10 mouse cellular contexts compared by ENCODE assay signal in the genomic region with DNA sequence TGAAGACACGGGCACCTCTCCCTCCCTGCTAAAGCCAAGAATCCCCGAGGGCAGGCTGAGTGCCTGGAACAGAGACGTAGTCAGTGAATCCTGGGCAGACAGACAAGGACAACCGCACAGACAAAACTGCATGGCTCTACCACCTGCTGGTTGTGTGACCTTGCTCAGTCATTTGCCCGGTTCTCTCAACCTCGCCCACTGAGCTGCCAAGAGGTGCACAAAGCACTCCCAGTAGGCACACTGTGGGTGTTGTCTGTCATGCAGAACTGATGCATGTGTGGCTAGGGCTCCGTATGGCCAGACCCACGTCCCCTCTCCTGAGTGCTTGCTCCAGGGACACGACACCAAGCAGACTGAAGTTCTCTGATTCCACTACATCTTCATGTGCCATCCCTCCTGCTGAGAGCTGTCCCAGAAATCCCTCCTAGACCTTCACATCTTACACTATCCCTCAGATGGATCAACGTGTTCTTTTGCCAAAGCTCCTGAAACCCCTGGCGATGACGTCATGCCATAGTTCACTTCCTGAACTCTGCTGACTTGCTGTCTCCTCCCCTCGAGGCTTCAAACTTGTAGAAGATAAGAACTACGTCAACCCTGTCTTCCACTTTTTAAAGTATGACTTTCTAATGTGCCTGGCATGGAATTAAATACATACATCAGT. TPM values are rescaled to one million over a fixed set of nuclear protein-coding genes. Genes with fewer than 3 reads are reported as not detected.
DNase-seq lines count a peak whose midpoint lies in the region; ATAC-seq and TF ChIP-seq lines count a peak whose summit lies in the region.
"Had no signal": no experiment of that assay in that cellular context is flagged by ENCODE, and none has a peak within 500 bp of the region (broad histone marks: within the 10 kb centered on the region; RNA-seq: fewer than 3 reads in every experiment).

No protein-coding gene starts in this region.

- no peak overlapping the region for H3K27ac ChIP-seq in heart, embryonic 12.5 days (ENCODE audit: poor library complexity, severe bottlenecking)
- H3K27ac ChIP-seq in heart, adult 2 months = no peak overlapping the region
- H3K27ac ChIP-seq in lung, embryonic 14.5 days (ENCODE audit: low read depth) = peak overlapping the region; percentile 65; the same call in 1 of the 2 replicates

- intact Hi-C loops in heart, adult 2 months (cut with DNase I) = no loop called here

- TF ChIP-seq CTCF in heart, adult 2 months (IDR thresholded peaks at IDR 0.05) = no peak
- TF ChIP-seq CTCF in lung, embryonic 14.5 days (IDR thresholded peaks at IDR 0.05; ENCODE audit: low read depth) = no peak

- DNase-seq in heart, adult 2 months = no peak
- DNase-seq in lung, embryonic 14.5 days = no peak
- no peak for DNase-seq in lung, postnatal 14 days
- DNase-seq in ZHBTc4 (ENCODE audit: low read depth, low spot score) = peak; percentile 80
- no peak for DNase-seq in thymus, postnatal 0 days (ENCODE audit: low spot score)
- DNase-seq: cerebellum, adult 9-11 months had no signal

- H3K36me3 ChIP-seq in heart, embryonic 12.5 days = peaks cover 82% of the 10 kb centered on the region
- H3K36me3 ChIP-seq in heart, adult 2 months (ENCODE audit: control insufficient read depth, insufficient read depth, low read length) = no peaks in the 10 kb centered on the region
- H3K36me3 ChIP-seq in lung, embryonic 14.5 days (ENCODE audit: insufficient read depth) = peaks cover 40% of the 10 kb centered on the region

- H3K4me2 ChIP-seq in heart, embryonic 12.5 days = no peak overlapping the region
- 0 out of 2 replicates have a peak overlapping the region, but pooled peaks have one; percentile 12 for H3K4me2 ChIP-seq in lung, embryonic 14.5 days

- 0 out of 2 replicates have a peak, but pooled peaks have one; percentile 2 for ATAC-seq in heart, embryonic 12.5 days (ENCODE audit: insufficient number of reproducible peaks, low FRiP score)
- peak; percentile 66 for ATAC-seq in lung, embryonic 14.5 days (ENCODE audit: insufficient read depth)
- peak; percentile 57 for ATAC-seq in megakaryocyte-erythroid progenitor cell, adult 5-6 weeks (replicated peaks; ENCODE audit: low FRiP score, low TSS enrichment, poor library complexity, severe bottlenecking)
- no peak for ATAC-seq in granulocyte monocyte progenitor cell, adult 5-6 weeks (replicated peaks; ENCODE audit: poor library complexity, severe bottlenecking)

- no peak for TF ChIP-seq EP300 in heart, adult 2 months (IDR thresholded peaks at IDR 0.05; ENCODE audit: insufficient read depth, low read depth, low read length)

- H3K4me3 ChIP-seq in heart, embryonic 12.5 days = no peak overlapping the region
- no peak overlapping the region for H3K4me3 ChIP-seq in heart, adult 2 months
- no peak overlapping the region for H3K4me3 ChIP-seq in lung, embryonic 14.5 days (ENCODE audit: low read depth, low read length)

- no peak overlapping the region for H3K9ac ChIP-seq in heart, embryonic 12.5 days
- no peak overlapping the region for H3K9ac ChIP-seq in heart, adult 2 months (ENCODE audit: low read depth, low read length)
- H3K9ac ChIP-seq in lung, embryonic 14.5 days = no peak overlapping the region
- H3K9ac ChIP-seq: liver, embryonic 14.5 days had no signal

- WGBS in heart, embryonic 12.5 days = 71% methylated on average over 14 of the region's 14 CpGs
- WGBS in heart, adult 2 months = 71% methylated on average over 14 of the region's 14 CpGs
- 60% methylated on average over 14 of the region's 14 CpGs for WGBS in lung, embryonic 14.5 days

- no peaks in the 10 kb centered on the region for H3K79me2 ChIP-seq in heart, adult 2 months (replicated peaks; ENCODE audit: control insufficient read depth, insufficient read depth, low read length)

- no peaks in the 10 kb centered on the region for H3K27me3 ChIP-seq in heart, embryonic 12.5 days (replicated peaks)
- no peaks in the 10 kb centered on the region for H3K27me3 ChIP-seq in heart, adult 2 months (ENCODE audit: control insufficient read depth, insufficient read depth, low read length)
- H3K27me3 ChIP-seq in lung, embryonic 14.5 days (ENCODE audit: insufficient read depth, low read length) = no peaks in the 10 kb centered on the region

- no peaks in the 10 kb centered on the region for H3K9me3 ChIP-seq in heart, embryonic 12.5 days (replicated peaks)
- no peaks in the 10 kb centered on the region for H3K9me3 ChIP-seq in lung, embryonic 14.5 days (ENCODE audit: low read depth, low read length)

- no peak for TF ChIP-seq POLR2A in heart, adult 2 months (IDR thresholded peaks at IDR 0.05; ENCODE audit: insufficient read depth, low read depth, low read length)

- peaks cover 21% of the 10 kb centered on the region for H3K4me1 ChIP-seq in heart, embryonic 12.5 days (replicated peaks)
- H3K4me1 ChIP-seq in heart, adult 2 months (ENCODE audit: control insufficient read depth, insufficient read depth, low read length) = peaks cover 1% of the 10 kb centered on the region; the same call in 1 of the 2 replicates
- H3K4me1 ChIP-seq in lung, embryonic 14.5 days (ENCODE audit: insufficient read depth) = peaks cover 8% of the 10 kb centered on the region

RNA-seq across cellular contexts. Expression of gene Vangl1, which starts 45.6 kb away (rescaled TPM):
- polyA plus RNA-seq in heart, embryonic 12.5 days (2016; fragmentation: Nextera tagmentation; extraction: Ambion mirVana) = 31.0 and 31.8 TPM in 2 replicates
- 10 to 100 TPM in 1 of 2 experiments, 1 to 10 TPM in 1; 9.7 to 15.9 TPM for total RNA-seq in heart, adult 2 months (2021)
- 10.6 and 16.8 TPM in 2 replicates for polyA plus RNA-seq in heart, adult 2 months (2012; rRNA removed)
- 22.9 and 28.4 TPM in 2 replicates for polyA plus RNA-seq in lung, embryonic 14.5 days (2014; fragmentation: Nextera tagmentation; extraction: Ambion mirVana)
- 3.3 and 3.4 TPM in 2 replicates for total RNA-seq in megakaryocyte-erythroid progenitor cell, adult 5-6 weeks (2014; fragmentation: Nextera tagmentation)
- total RNA-seq in megakaryocyte-erythroid progenitor cell, adult 5-6 weeks (2017) = 1.5 and 6.1 TPM in 2 replicates
- total RNA-seq in granulocyte monocyte progenitor cell, adult 5-6 weeks (2014; fragmentation: Nextera tagmentation) = 1.5 TPM in 1 of 2 replicates, not detected in the other
- 1.0 and 4.4 TPM in 2 replicates for total RNA-seq in granulocyte monocyte progenitor cell, adult 5-6 weeks (2017)
- 5.2 and 5.4 TPM in 2 replicates for polyA plus RNA-seq in thymus, postnatal 0 days (2015; fragmentation: Nextera tagmentation; extraction: Ambion mirVana)
